Mouse (Mus musculus): ENCODE data around the gene Gm21310. TPM values are rescaled to one million over a fixed set of nuclear protein-coding genes. Genes with fewer than 3 reads are reported as not detected.
"Not testable (repeated sequence)": the region's sequence is repeated elsewhere in the genome, so short reads cannot be mapped to it uniquely, and the experiment has no call there.

Gene Gm21310
- total RNA-seq (2017) = not detected in 2 replicates

- ATAC-seq (replicated peaks in 1 of 2; ENCODE audit: insufficient read depth in 1 of 2, low FRiP score in 2 of 2, low TSS enrichment in 1 of 2, low read depth in 1 of 2, poor library complexity in 2 of 2, severe bottlenecking in 2 of 2) = not testable (repeated sequence)
Observed at GRCm38 (mm10) chrY:10147083-10147482, at the start of gene Gm21310. Gene Gm21310 (minus strand): TSS chrY:10147183.

Other genes starting within 250 kb of the Gm21310 start
- gene Gm20834, start 177.4 kb upstream of the Gm21310 start, total RNA-seq (2017) = not detected in 2 replicates

Measured in hematopoietic stem cell, adult 5-6 weeks (primary cell).